Mouse (Mus musculus): ENCODE data around the gene Ccdc62. TPM values are rescaled to one million over a fixed set of nuclear protein-coding genes. Genes with fewer than 3 reads are reported as not detected.

The Ccdc62 gene
- polyA plus RNA-seq, 1 experiment from 2014 or later, result 5.0 TPM

DNA sequence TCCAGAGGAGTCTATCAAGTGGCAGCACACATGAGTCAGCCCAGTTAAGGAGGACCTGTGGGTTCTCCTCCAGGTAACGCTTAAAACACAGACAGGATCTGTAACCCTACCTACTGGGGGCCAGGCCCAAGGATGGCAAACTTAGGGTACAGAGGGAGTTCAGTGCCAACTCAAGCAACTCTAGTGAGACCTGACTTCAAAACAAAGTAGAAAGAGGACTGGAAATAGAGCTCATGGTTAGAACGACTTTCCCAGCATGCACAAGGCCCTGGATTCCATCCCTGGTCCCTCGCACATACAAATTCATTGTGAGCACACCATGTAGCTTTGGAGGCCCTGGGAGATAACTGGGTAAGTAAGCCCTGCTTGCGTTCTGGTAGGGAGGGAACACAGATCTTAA lies 40.1 kb downstream of the Ccdc62 start:
- no peak for ATAC-seq (ENCODE audit: insufficient read depth, low FRiP score, low TSS enrichment)
- Histone ChIP-seq H3K4me2 (ENCODE audit: low read depth) (no peak overlapping the region), H3K4me3 (ENCODE audit: low read depth, low read length) (no peak overlapping the region), H3K9me3 (ENCODE audit: control insufficient read depth, low read length) (no peaks in the 10 kb centered on the region), H3K27ac (ENCODE audit: low read depth, low read length) (no peak overlapping the region), H3K27me3 (ENCODE audit: control insufficient read depth, insufficient read depth, low read length) (peaks cover 8% of the 10 kb centered on the region), H3K4me1 (ENCODE audit: control insufficient read depth, insufficient read depth, low read length) (0 out of 2 replicates have a peak, but pooled peaks cover 5% of the 10 kb centered on the region), H3K9ac (ENCODE audit: low read length) (no peak overlapping the region), H3K36me3 (ENCODE audit: control insufficient read depth, insufficient read depth, low read length) (no peaks in the 10 kb centered on the region)
- 88% methylated on average over 4 of the region's 4 CpGs for WGBS
- DNase-seq (ENCODE audit: low spot score), result no peak

- ATAC-seq (ENCODE audit: insufficient read depth, low FRiP score, low TSS enrichment) (no peak), DNase-seq (ENCODE audit: low spot score) (no peak)
- no peak overlapping the region for H3K4me2 ChIP-seq (ENCODE audit: low read depth)
- no peak overlapping the region for H3K9ac ChIP-seq (ENCODE audit: low read length)
- H3K27ac ChIP-seq (ENCODE audit: low read depth, low read length), result no peak overlapping the region
- no peak overlapping the region for H3K4me3 ChIP-seq (ENCODE audit: low read depth, low read length)
- H3K36me3 ChIP-seq (ENCODE audit: control insufficient read depth, insufficient read depth, low read length), result no peaks in the 10 kb centered on the region
- no peaks in the 10 kb centered on the region for H3K9me3 ChIP-seq (ENCODE audit: control insufficient read depth, low read length)
- WGBS, result 72% methylated on average over 6 of the region's 6 CpGs
- 0 out of 2 replicates have a peak, but pooled peaks cover 5% of the 10 kb centered on the region for H3K4me1 ChIP-seq (ENCODE audit: control insufficient read depth, insufficient read depth, low read length)
- H3K27me3 ChIP-seq (ENCODE audit: control insufficient read depth, insufficient read depth, low read length), result peaks cover 17% of the 10 kb centered on the region
These were observed 42.0 kb downstream of the Ccdc62 start for GRCm38 (mm10) chr5:123972453-123972852.

DNA sequence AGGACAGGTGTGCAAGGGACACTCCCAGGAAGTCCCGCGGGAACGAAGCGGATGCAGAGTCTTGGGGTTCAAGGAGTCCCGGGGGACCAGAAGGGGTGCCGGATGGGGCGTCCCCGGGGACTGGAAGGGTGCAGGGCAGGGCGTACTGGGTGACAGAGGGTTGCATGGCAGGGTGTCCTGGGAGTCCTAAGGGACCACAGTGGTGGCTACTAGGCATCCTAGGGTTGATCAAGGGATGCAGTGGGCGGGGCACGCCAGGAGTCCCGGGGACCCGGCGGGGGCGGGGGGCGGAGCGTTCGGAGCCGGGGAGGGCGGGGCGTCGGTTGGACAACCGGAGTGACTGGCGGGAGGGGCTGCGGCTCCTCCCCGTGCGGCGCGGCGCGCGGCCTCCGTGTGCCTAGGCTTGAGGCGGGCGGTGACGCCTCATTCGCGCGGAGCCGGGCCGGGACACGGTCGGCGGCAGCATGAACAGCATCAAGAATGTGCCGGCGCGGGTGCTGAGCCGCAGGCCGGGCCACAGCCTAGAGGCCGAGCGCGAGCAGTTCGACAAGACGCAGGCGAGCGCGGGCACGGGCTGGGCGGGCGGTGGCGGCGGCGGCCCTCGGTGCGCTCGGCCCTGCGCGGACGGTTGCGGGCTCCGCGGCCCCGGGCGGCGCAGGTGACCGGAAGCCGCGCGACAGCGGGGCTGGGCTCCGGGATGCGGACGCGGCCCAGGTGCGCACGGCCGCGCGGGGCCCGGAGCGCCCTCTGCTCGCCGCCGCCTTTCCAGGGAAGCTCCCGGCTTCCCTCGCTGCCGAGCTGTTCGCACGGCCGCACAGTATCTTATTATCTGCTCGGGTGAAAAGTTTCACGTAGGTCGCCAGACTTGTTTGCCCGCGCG lies 43.1 kb downstream of the Ccdc62 start, which contains the start of gene Hip1r:
Gene Hip1r (plus strand): TSS at position 330 of the 880 bp plus-strand sequence.
- no peak within 1 kb of the TSS for H3K27ac ChIP-seq (ENCODE audit: low read depth, low read length)
- peak within 1 kb of the TSS; percentile 59 for H3K9ac ChIP-seq (ENCODE audit: low read length)
- DNase-seq (ENCODE audit: low spot score) (peak; percentile 66), ATAC-seq (ENCODE audit: insufficient read depth, low FRiP score, low TSS enrichment) (peak; percentile 58)
- H3K4me3 ChIP-seq (ENCODE audit: low read depth, low read length), result peak within 1 kb of the TSS; percentile 69
- peaks cover 17% of the 10 kb centered on the region for H3K27me3 ChIP-seq (ENCODE audit: control insufficient read depth, insufficient read depth, low read length)
- no peaks in the 10 kb centered on the region for H3K9me3 ChIP-seq (ENCODE audit: control insufficient read depth, low read length)
- peak within 1 kb of the TSS; percentile 88 for H3K4me2 ChIP-seq (ENCODE audit: low read depth)
- 2% methylated on average over 61 of the region's 106 CpGs for WGBS
- H3K36me3 ChIP-seq (ENCODE audit: control insufficient read depth, insufficient read depth, low read length), result no peaks in the 10 kb centered on the region
- 0 out of 2 replicates have a peak, but pooled peaks cover 5% of the 10 kb centered on the region for H3K4me1 ChIP-seq (ENCODE audit: control insufficient read depth, insufficient read depth, low read length)

GRCm38 (mm10) chr5:123974179-123974485 lies 43.7 kb downstream of the Ccdc62 start:
- Histone ChIP-seq H3K36me3 (ENCODE audit: control insufficient read depth, insufficient read depth, low read length) (no peaks in the 10 kb centered on the region), H3K4me2 (ENCODE audit: low read depth) (peak overlapping the region; percentile 88), H3K4me3 (ENCODE audit: low read depth, low read length) (peak overlapping the region; percentile 69), H3K9me3 (ENCODE audit: control insufficient read depth, low read length) (no peaks in the 10 kb centered on the region), H3K4me1 (ENCODE audit: control insufficient read depth, insufficient read depth, low read length) (0 out of 2 replicates have a peak, but pooled peaks cover 5% of the 10 kb centered on the region), H3K27me3 (ENCODE audit: control insufficient read depth, insufficient read depth, low read length) (peaks cover 17% of the 10 kb centered on the region), H3K27ac (ENCODE audit: low read depth, low read length) (no peak overlapping the region), H3K9ac (ENCODE audit: low read length) (peak overlapping the region; percentile 59)
- ATAC-seq (ENCODE audit: insufficient read depth, low FRiP score, low TSS enrichment), result no peak
- DNase-seq (ENCODE audit: low spot score), result no peak
- WGBS, result 0% methylated on average over 14 of the region's 14 CpGs

DNA sequence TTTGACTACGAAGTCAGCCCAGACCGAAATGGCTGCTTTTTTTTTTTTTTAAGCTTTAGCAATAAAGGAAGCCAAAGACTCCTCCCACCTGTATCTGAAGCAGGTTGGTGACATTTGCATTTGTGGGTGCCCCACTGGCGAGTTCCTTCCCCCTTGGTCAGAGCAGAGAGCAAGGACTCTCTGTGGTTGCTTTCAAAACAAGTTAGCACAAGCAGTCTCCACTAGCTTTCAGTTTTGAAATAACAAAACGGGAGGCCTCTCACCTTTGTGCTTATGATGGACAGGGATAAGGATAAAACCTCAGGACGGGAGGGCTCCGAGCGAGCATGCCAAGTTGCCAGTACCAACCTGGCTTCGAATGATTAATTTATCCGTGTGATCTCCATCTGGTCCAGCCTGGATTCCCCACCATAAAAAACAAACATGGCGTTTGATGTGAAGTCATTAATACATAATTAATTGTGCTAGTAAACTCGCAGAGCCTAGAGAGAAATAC lies 44.2 kb downstream of the Ccdc62 start:
- DNase-seq (ENCODE audit: low spot score), result no peak

DNA sequence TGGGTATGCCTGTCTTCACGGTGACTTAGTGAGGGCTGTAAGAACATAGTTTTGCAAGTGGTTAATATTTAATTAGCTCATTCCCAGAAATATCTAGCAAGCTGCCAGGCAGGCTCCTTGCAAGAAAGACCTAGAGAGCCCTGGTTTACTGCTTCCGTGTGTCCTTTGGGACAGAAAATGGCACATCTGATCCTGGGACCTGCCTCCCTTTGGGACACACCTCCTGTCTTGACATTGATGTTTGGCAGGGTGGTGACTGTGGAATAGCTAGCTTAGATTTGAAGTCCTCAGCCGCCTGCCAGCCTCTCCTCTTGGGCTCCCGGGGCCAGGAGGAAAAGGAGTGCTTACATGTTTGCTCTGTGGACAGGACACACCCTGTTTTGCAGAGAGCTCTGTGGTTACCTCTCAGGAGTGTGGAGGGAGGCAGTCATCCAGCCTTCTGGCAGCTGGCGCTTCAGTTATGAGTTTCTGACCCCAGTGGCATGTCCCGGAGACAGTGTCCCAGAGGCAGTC lies 45.2 kb downstream of the Ccdc62 start:
- H3K9ac ChIP-seq (ENCODE audit: low read length), result no peak overlapping the region
- no peak overlapping the region for H3K4me3 ChIP-seq (ENCODE audit: low read depth, low read length)
- 83% methylated on average over 6 of the region's 6 CpGs for WGBS
- H3K9me3 ChIP-seq (ENCODE audit: control insufficient read depth, low read length), result no peaks in the 10 kb centered on the region
- H3K36me3 ChIP-seq (ENCODE audit: control insufficient read depth, insufficient read depth, low read length), result no peaks in the 10 kb centered on the region
- peaks cover 19% of the 10 kb centered on the region for H3K27me3 ChIP-seq (ENCODE audit: control insufficient read depth, insufficient read depth, low read length)
- ATAC-seq (ENCODE audit: insufficient read depth, low FRiP score, low TSS enrichment) (no peak), DNase-seq (ENCODE audit: low spot score) (no peak)
- H3K4me2 ChIP-seq (ENCODE audit: low read depth), result no peak overlapping the region
- H3K27ac ChIP-seq (ENCODE audit: low read depth, low read length), result no peak overlapping the region
- H3K4me1 ChIP-seq (ENCODE audit: control insufficient read depth, insufficient read depth, low read length), result 0 out of 2 replicates have a peak, but pooled peaks cover 5% of the 10 kb centered on the region

More for the DNA sequence above, 44.2 kb downstream of the Ccdc62 start:
- Histone ChIP-seq H3K4me1 (ENCODE audit: control insufficient read depth, insufficient read depth, low read length) (0 out of 2 replicates have a peak, but pooled peaks cover 5% of the 10 kb centered on the region), H3K4me2 (ENCODE audit: low read depth) (peak overlapping the region; percentile 88), H3K36me3 (ENCODE audit: control insufficient read depth, insufficient read depth, low read length) (no peaks in the 10 kb centered on the region), H3K9ac (ENCODE audit: low read length) (no peak overlapping the region), H3K4me3 (ENCODE audit: low read depth, low read length) (peak overlapping the region; percentile 69), H3K9me3 (ENCODE audit: control insufficient read depth, low read length) (no peaks in the 10 kb centered on the region), H3K27me3 (ENCODE audit: control insufficient read depth, insufficient read depth, low read length) (peaks cover 19% of the 10 kb centered on the region), H3K27ac (ENCODE audit: low read depth, low read length) (no peak overlapping the region)
- ATAC-seq (ENCODE audit: insufficient read depth, low FRiP score, low TSS enrichment), result no peak
- WGBS, result 33% methylated on average over 11 of the region's 11 CpGs

DNA sequence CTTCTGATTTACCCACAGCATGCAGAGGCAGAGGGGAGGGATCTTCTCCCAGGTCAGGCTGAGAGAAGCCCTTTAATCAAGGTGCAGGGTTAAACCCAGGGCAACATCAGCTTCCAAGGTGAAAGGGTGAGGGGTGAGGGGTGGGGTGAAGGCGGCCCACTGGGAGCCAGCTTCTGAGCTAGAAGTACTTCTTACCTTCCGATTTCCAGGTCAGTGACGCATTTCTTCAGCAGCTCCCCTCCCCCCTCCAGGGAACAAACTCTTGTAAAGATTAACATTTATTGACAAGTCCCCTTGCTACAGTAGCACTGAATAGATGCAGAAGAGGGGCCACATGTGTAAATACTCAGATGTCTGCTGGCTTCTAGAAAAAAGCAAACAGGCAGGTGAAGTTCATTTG lies 46.8 kb downstream of the Ccdc62 start:
- Histone ChIP-seq H3K36me3 (ENCODE audit: control insufficient read depth, insufficient read depth, low read length) (no peaks in the 10 kb centered on the region), H3K4me1 (ENCODE audit: control insufficient read depth, insufficient read depth, low read length) (0 out of 2 replicates have a peak, but pooled peaks cover 5% of the 10 kb centered on the region), H3K4me2 (ENCODE audit: low read depth) (no peak overlapping the region), H3K27me3 (ENCODE audit: control insufficient read depth, insufficient read depth, low read length) (peaks cover 19% of the 10 kb centered on the region), H3K9me3 (ENCODE audit: control insufficient read depth, low read length) (no peaks in the 10 kb centered on the region), H3K27ac (ENCODE audit: low read depth, low read length) (no peak overlapping the region), H3K9ac (ENCODE audit: low read length) (no peak overlapping the region), H3K4me3 (ENCODE audit: low read depth, low read length) (no peak overlapping the region)
- ATAC-seq (ENCODE audit: insufficient read depth, low FRiP score, low TSS enrichment) (no peak), DNase-seq (ENCODE audit: low spot score) (no peak)
- WGBS, result 36% methylated on average over 3 of the region's 3 CpGs

DNA sequence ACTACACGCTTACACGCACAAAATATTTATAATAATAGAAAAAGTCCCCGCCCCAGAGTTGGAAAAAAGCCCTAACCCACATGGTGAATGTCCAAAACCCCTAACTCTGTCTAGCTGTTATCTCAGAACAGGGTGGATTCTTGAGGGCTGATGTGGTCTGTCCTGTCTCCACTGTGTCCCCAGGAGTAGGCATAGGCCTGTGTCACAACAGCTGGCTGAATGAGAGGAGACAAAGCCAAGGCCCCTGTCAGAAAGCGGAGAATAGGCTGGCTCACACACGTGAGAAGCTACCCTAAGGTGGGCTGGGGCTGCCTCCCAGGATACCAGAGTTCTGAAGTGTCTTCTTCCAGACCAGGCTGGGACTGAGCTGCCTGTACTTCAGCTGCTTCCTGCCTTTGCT lies 47.7 kb downstream of the Ccdc62 start:
- no peaks in the 10 kb centered on the region for H3K36me3 ChIP-seq (ENCODE audit: control insufficient read depth, insufficient read depth, low read length)
- ATAC-seq (ENCODE audit: insufficient read depth, low FRiP score, low TSS enrichment), result no peak
- H3K9ac ChIP-seq (ENCODE audit: low read length), result no peak overlapping the region
- H3K4me2 ChIP-seq (ENCODE audit: low read depth), result no peak overlapping the region
- no peak overlapping the region for H3K27ac ChIP-seq (ENCODE audit: low read depth, low read length)
- 0 out of 2 replicates have a peak, but pooled peaks cover 5% of the 10 kb centered on the region for H3K4me1 ChIP-seq (ENCODE audit: control insufficient read depth, insufficient read depth, low read length)
- no peaks in the 10 kb centered on the region for H3K9me3 ChIP-seq (ENCODE audit: control insufficient read depth, low read length)
- H3K4me3 ChIP-seq (ENCODE audit: low read depth, low read length), result no peak overlapping the region
- WGBS, result 83% methylated on average over 5 of the region's 5 CpGs
- peaks cover 19% of the 10 kb centered on the region for H3K27me3 ChIP-seq (ENCODE audit: control insufficient read depth, insufficient read depth, low read length)
- no peak for DNase-seq (ENCODE audit: low spot score)
